Mouse (Mus musculus): ENCODE results near the gene Arhgap45. TPM values are rescaled to one million over a fixed set of nuclear protein-coding genes. Genes with fewer than 3 reads are reported as not detected.

The Arhgap45 gene
- polyA plus RNA-seq, 1 experiment from 2014 or later: 9.7 TPM

DNA sequence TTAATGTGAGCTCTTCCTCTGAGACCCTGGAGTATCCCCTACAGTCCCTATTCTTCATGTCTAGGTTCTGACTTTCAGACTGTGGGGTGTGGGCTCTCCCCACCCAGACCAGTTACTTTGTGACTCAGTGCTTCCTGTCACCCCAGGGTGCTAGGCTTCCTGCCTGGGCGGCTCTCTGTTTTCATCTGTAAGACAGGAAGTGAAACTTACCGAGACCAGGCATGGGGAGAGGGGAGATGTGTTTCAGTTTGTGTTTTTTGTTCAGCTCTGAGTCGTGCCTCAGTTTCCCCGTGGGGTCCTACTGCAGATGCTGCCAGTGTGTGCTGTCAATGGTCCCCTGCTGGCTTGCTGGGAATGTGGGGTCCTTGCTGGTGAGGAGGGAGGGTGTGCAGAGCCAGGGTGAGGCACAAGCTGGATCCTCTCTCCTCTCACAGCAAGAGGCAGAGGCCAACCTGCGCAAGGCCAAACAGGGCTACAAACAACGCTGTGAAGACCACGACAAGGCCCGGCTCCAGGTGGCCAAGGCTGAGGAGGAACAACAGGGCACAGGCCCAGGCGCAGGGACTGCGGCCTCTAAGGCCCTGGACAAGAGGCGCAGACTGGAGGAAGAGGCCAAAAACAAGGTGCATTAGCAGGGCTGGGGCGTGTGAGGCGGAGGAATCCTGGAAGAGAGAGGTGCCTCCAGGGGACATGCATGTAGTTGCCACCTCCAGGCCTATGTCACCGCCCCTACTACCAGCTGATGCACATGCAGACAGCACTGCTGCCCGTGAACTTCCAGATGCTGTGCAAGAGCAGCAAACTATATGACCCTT lies 8.0 kb downstream of the Arhgap45 start:
- H3K27ac ChIP-seq (ENCODE audit: low read length): peak overlapping the region; percentile 23; the same call in 1 of the 2 replicates

DNA sequence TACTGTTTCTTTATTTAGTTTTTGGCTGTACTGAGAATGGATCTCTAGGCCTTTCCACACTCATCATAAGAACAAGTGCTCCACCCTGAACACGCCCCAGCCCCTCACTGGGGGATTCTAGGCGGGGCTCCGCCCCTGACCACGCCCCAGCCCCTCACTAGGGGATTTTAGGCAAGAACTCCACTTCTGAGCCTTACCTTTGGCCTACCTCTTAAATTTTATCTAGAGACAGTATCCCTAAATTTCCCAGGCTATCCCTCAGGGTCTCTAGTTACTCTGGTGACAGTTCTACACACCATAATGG lies 8.5 kb downstream of the Arhgap45 start:
- Histone ChIP-seq H3K9ac (ENCODE audit: low read length) (no peak overlapping the region), H3K27ac (ENCODE audit: low read length) (0 out of 2 replicates have a peak overlapping the region, but pooled peaks have one; percentile 23), H3K4me1 (ENCODE audit: control insufficient read depth, insufficient read depth, low read length) (peaks cover 11% of the 10 kb centered on the region; the same call in 1 of the 2 replicates), H3K27me3 (ENCODE audit: control insufficient read depth, insufficient read depth, low read length) (no peaks in the 10 kb centered on the region), H3K4me2 (ENCODE audit: low read depth, low read length) (no peak overlapping the region), H3K9me3 (replicated peaks; ENCODE audit: control insufficient read depth, low read length) (no peaks in the 10 kb centered on the region), H3K36me3 (ENCODE audit: control insufficient read depth, insufficient read depth, low read length) (no peaks in the 10 kb centered on the region), H3K4me3 (replicated peaks; ENCODE audit: low read length) (no peak overlapping the region)
- 62% methylated on average over 4 of the region's 4 CpGs for WGBS
- no peak for ATAC-seq (ENCODE audit: insufficient read depth, low FRiP score)

More for the DNA sequence above, 8.0 kb downstream of the Arhgap45 start:
- H3K9me3 ChIP-seq (replicated peaks; ENCODE audit: control insufficient read depth, low read length): no peaks in the 10 kb centered on the region
- H3K27me3 ChIP-seq (ENCODE audit: control insufficient read depth, insufficient read depth, low read length): no peaks in the 10 kb centered on the region
- ATAC-seq (ENCODE audit: insufficient read depth, low FRiP score): no peak
- peaks cover 16% of the 10 kb centered on the region for H3K4me1 ChIP-seq (ENCODE audit: control insufficient read depth, insufficient read depth, low read length)
- no peaks in the 10 kb centered on the region for H3K36me3 ChIP-seq (ENCODE audit: control insufficient read depth, insufficient read depth, low read length)
- 74% methylated on average over 15 of the region's 15 CpGs for WGBS
- H3K9ac ChIP-seq (ENCODE audit: low read length): no peak overlapping the region; the same call in 1 of the 2 replicates
- no peak overlapping the region for H3K4me3 ChIP-seq (replicated peaks; ENCODE audit: low read length)
- no peak overlapping the region for H3K4me2 ChIP-seq (ENCODE audit: low read depth, low read length)

DNA sequence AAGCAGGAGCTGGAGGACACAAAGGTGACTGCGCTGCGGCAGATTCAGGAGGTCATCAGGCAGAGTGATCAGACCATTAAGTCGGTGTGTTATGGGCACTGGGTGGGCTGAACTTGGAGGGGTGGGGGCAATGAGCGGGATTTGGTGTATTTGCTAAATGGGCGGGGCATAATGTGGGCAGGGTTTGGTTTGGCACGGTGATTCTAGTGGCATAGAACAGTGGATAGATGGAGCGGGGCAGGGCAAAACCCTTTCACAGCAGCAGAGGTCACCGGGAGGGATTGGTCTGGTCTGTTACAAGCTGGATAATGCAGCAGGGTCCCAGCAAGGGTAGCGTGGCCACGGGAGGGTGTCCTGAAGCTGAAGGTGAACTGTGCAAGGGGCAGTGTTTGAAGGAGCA lies 9.0 kb downstream of the Arhgap45 start:
- H3K9me3 ChIP-seq (replicated peaks; ENCODE audit: control insufficient read depth, low read length): no peaks in the 10 kb centered on the region
- H3K27me3 ChIP-seq (ENCODE audit: control insufficient read depth, insufficient read depth, low read length): no peaks in the 10 kb centered on the region
- peaks cover 11% of the 10 kb centered on the region; the same call in 1 of the 2 replicates for H3K4me1 ChIP-seq (ENCODE audit: control insufficient read depth, insufficient read depth, low read length)
- no peak overlapping the region for H3K4me3 ChIP-seq (replicated peaks; ENCODE audit: low read length)
- H3K9ac ChIP-seq (ENCODE audit: low read length): no peak overlapping the region
- H3K4me2 ChIP-seq (ENCODE audit: low read depth, low read length): no peak overlapping the region
- H3K27ac ChIP-seq (ENCODE audit: low read length): no peak overlapping the region
- H3K36me3 ChIP-seq (ENCODE audit: control insufficient read depth, insufficient read depth, low read length): no peaks in the 10 kb centered on the region
- ATAC-seq (ENCODE audit: insufficient read depth, low FRiP score): no peak
- 61% methylated on average over 10 of the region's 10 CpGs for WGBS

DNA sequence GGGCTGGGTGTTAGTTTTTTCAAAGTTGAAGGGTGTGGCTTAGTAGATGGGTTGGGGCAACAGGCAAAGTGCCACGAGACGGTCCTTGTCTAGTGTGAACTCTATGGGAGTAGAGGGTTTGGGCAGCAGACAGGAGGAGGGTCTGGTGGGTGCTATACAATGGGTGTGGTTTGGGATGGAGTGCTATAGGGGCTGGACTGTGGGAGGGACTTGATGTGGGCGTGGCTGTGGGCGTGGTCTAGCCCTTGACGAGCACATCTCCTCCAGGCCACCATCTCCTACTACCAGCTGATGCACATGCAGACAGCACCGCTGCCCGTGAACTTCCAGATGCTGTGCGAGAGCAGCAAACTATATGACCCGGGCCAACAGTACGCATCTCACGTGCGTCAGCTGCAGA lies 9.4 kb downstream of the Arhgap45 start:
- peak; percentile 8; the same call in 1 of the 2 replicates for ATAC-seq (ENCODE audit: insufficient read depth, low FRiP score)
- 52% methylated on average over 12 of the region's 12 CpGs for WGBS
- Histone ChIP-seq H3K4me2 (ENCODE audit: low read depth, low read length) (no peak overlapping the region), H3K36me3 (ENCODE audit: control insufficient read depth, insufficient read depth, low read length) (no peaks in the 10 kb centered on the region), H3K9me3 (replicated peaks; ENCODE audit: control insufficient read depth, low read length) (no peaks in the 10 kb centered on the region), H3K4me3 (replicated peaks; ENCODE audit: low read length) (no peak overlapping the region), H3K27ac (ENCODE audit: low read length) (no peak overlapping the region), H3K27me3 (ENCODE audit: control insufficient read depth, insufficient read depth, low read length) (no peaks in the 10 kb centered on the region), H3K4me1 (ENCODE audit: control insufficient read depth, insufficient read depth, low read length) (peaks cover 11% of the 10 kb centered on the region; the same call in 1 of the 2 replicates), H3K9ac (ENCODE audit: low read length) (no peak overlapping the region)

DNA sequence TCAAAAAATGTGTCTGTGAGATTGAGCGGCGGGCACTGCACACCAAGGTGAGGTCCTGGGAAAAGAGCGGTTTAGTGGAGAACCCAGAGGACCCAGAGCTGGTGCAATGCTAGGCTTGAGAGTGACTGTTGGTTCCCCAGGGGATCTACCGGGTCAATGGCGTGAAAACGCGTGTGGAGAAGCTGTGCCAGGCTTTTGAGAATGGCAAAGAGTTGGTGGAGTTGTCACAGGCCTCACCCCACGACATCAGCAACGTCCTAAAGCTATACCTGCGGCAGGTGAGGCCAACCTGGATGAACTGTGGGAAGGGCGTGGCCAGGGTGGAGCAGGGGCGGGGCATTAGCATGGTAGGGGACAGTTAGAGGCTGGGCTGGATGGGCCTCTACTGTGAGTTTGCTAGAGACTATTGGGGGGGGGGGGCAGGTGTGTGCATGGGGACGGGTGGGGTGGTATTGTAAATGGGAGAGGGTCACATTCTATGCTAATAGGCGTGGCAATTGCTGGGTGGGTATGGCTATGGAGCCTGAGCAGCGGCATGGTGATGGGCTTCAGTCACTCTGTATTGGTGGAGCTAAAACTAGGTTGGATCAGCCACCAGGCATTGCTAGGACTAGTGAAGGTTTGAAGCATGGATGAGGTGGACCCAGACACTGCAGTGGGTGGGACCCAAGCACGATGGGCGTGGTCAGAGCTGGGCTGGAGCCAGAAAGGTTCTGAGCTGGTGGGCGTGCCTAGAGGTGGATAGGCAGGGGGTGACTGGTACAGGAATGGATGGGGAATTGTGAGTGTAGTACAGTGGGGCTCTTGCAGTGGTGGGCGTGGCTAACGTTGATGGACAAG lies 11.4 kb downstream of the Arhgap45 start:
- H3K36me3 ChIP-seq (ENCODE audit: control insufficient read depth, insufficient read depth, low read length): no peaks in the 10 kb centered on the region
- no peaks in the 10 kb centered on the region for H3K27me3 ChIP-seq (ENCODE audit: control insufficient read depth, insufficient read depth, low read length)
- H3K4me1 ChIP-seq (ENCODE audit: control insufficient read depth, insufficient read depth, low read length): peaks cover 19% of the 10 kb centered on the region
- no peak overlapping the region for H3K4me2 ChIP-seq (ENCODE audit: low read depth, low read length)
- peak; percentile 37; the same call in 1 of the 2 replicates for ATAC-seq (ENCODE audit: insufficient read depth, low FRiP score)
- no peaks in the 10 kb centered on the region for H3K9me3 ChIP-seq (replicated peaks; ENCODE audit: control insufficient read depth, low read length)
- no peak overlapping the region for H3K4me3 ChIP-seq (replicated peaks; ENCODE audit: low read length)
- H3K27ac ChIP-seq (ENCODE audit: low read length): no peak overlapping the region
- H3K9ac ChIP-seq (ENCODE audit: low read length): no peak overlapping the region
- 68% methylated on average over 20 of the region's 20 CpGs for WGBS

DNA sequence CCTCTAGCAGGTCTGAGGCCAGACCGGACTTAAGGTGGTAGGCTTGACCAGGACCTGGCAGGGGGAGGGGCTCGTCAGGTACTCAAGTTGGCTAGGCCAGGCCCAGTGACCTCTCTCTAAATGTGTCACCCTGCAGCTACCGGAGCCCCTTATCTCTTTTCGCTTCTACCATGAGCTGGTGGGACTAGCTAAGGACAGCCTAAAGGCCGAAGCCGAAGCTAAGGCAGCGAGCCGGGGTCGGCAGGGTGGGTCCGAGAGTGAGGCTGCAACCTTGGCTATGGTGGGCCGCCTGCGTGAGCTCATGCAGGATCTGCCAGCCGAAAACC lies 12.0 kb downstream of the Arhgap45 start:
- H3K9me3 ChIP-seq (replicated peaks; ENCODE audit: control insufficient read depth, low read length): no peaks in the 10 kb centered on the region
- ATAC-seq (ENCODE audit: insufficient read depth, low FRiP score): no peak
- H3K27me3 ChIP-seq (ENCODE audit: control insufficient read depth, insufficient read depth, low read length): no peaks in the 10 kb centered on the region
- H3K9ac ChIP-seq (ENCODE audit: low read length): no peak overlapping the region
- H3K4me1 ChIP-seq (ENCODE audit: control insufficient read depth, insufficient read depth, low read length): peaks cover 24% of the 10 kb centered on the region
- H3K4me3 ChIP-seq (replicated peaks; ENCODE audit: low read length): no peak overlapping the region
- no peak overlapping the region for H3K27ac ChIP-seq (ENCODE audit: low read length)
- WGBS: 97% methylated on average over 13 of the region's 13 CpGs
- H3K4me2 ChIP-seq (ENCODE audit: low read depth, low read length): no peak overlapping the region
- H3K36me3 ChIP-seq (ENCODE audit: control insufficient read depth, insufficient read depth, low read length): no peaks in the 10 kb centered on the region

DNA sequence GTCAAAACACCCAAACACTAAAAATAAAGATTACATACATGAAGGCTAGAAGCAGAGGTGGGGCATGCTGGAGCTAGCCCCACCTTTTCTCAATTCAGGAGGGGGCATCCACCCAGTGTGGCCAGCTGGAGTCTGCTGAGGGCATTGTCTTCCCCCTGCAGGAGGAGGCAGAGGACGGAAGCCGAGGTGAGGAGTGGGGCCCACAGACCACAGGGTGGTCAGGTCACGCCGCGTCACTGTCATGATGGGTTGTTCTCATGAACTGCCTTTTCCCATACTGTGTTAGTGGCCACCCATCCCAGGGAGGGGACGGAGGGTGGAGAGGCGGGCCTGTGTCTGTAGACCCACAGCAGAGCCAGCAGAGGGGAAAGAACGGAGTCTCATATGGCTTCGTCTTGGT lies 13.7 kb downstream of the Arhgap45 start:
- 78% methylated on average over 9 of the region's 9 CpGs for WGBS
- no peaks in the 10 kb centered on the region for H3K9me3 ChIP-seq (replicated peaks; ENCODE audit: control insufficient read depth, low read length)

DNA sequence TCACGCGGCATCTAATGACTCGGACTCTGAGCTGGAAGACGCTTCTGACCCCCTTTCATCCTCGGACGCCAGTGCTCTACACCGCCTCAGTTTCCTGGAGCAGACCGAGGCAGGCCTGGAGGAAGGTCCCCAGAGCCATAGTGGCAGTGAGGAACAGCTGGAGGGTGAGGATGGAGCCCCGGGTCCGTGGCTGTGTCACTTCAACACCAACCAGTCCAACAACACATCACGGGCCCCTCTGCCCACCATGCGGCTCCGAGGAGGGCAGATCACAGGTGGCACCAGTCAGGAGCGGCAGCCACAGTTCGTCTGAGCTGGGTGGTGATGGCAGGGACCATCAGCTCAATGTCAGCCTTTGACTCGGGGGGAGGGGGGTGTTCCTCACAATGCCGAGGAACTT lies 14.3 kb downstream of the Arhgap45 start:
- H3K36me3 ChIP-seq (ENCODE audit: control insufficient read depth, insufficient read depth, low read length): peaks cover 7% of the 10 kb centered on the region; the same call in 1 of the 2 replicates
- H3K4me1 ChIP-seq (ENCODE audit: control insufficient read depth, insufficient read depth, low read length): peaks cover 20% of the 10 kb centered on the region
- H3K9me3 ChIP-seq (replicated peaks; ENCODE audit: control insufficient read depth, low read length): no peaks in the 10 kb centered on the region
- 85% methylated on average over 17 of the region's 17 CpGs for WGBS
- H3K9ac ChIP-seq (ENCODE audit: low read length): no peak overlapping the region
- H3K27me3 ChIP-seq (ENCODE audit: control insufficient read depth, insufficient read depth, low read length): no peaks in the 10 kb centered on the region
- ATAC-seq (ENCODE audit: insufficient read depth, low FRiP score): no peak
- no peak overlapping the region for H3K4me3 ChIP-seq (replicated peaks; ENCODE audit: low read length)
- no peak overlapping the region for H3K27ac ChIP-seq (ENCODE audit: low read length)
- H3K4me2 ChIP-seq (ENCODE audit: low read depth, low read length): no peak overlapping the region

More for the DNA sequence above, 13.7 kb downstream of the Arhgap45 start:
- H3K4me1 ChIP-seq (ENCODE audit: control insufficient read depth, insufficient read depth, low read length): peaks cover 22% of the 10 kb centered on the region
- no peak overlapping the region for H3K4me2 ChIP-seq (ENCODE audit: low read depth, low read length)
- no peak for ATAC-seq (ENCODE audit: insufficient read depth, low FRiP score)
- H3K4me3 ChIP-seq (replicated peaks; ENCODE audit: low read length): no peak overlapping the region
- H3K9ac ChIP-seq (ENCODE audit: low read length): no peak overlapping the region
- H3K36me3 ChIP-seq (ENCODE audit: control insufficient read depth, insufficient read depth, low read length): peaks cover 1% of the 10 kb centered on the region; the same call in 1 of the 2 replicates
- H3K27me3 ChIP-seq (ENCODE audit: control insufficient read depth, insufficient read depth, low read length): no peaks in the 10 kb centered on the region
- no peak overlapping the region for H3K27ac ChIP-seq (ENCODE audit: low read length)

Data from stomach, embryonic 16.5 days (tissue).